Mouse (Mus musculus): ENCODE results near the gene Clpx. TPM values are rescaled to one million over a fixed set of nuclear protein-coding genes. Genes with fewer than 3 reads are reported as not detected.

The Clpx gene
- polyA plus RNA-seq, 1 experiment from 2014 or later = 38.8 TPM

- 89% methylated on average over 4 of the region's 4 CpGs for WGBS
- no peaks in the 10 kb centered on the region for H3K36me3 ChIP-seq (ENCODE audit: insufficient read depth, low read length)
- H3K27me3 ChIP-seq (replicated peaks; ENCODE audit: insufficient read depth, low read length) = no peaks in the 10 kb centered on the region
- DNase-seq (ENCODE audit: low spot score) (no peak), ATAC-seq (no peak)
- H3K4me1 ChIP-seq (ENCODE audit: insufficient read depth, low read depth, low read length) = no peaks in the 10 kb centered on the region
- no peaks in the 10 kb centered on the region for H3K9me3 ChIP-seq (ENCODE audit: low read length)
- H3K27ac ChIP-seq (ENCODE audit: low read length) = no peak overlapping the region
- no peak overlapping the region for H3K4me2 ChIP-seq (replicated peaks; ENCODE audit: low read depth, low read length)
- H3K9ac ChIP-seq (replicated peaks; ENCODE audit: low read depth) = no peak overlapping the region
- no peak overlapping the region for H3K4me3 ChIP-seq (ENCODE audit: low read depth, low read length)
- no peak for TF ChIP-seq CTCF (IDR thresholded peaks at IDR 0.05)
- TF ChIP-seq EP300 (IDR thresholded peaks at IDR 0.05) = no peak
Observed at GRCm38 (mm10) chr9:65289988-65290387, 4.1 kb upstream of the Clpx start.

- no peak for DNase-seq (ENCODE audit: low spot score)
- no peaks in the 10 kb centered on the region for H3K4me1 ChIP-seq (ENCODE audit: insufficient read depth, low read depth, low read length)
- no peak overlapping the region for H3K4me2 ChIP-seq (replicated peaks; ENCODE audit: low read depth, low read length)
- no peak for TF ChIP-seq CTCF (IDR thresholded peaks at IDR 0.05)
- TF ChIP-seq EP300 (IDR thresholded peaks at IDR 0.05) = no peak
- H3K9ac ChIP-seq (replicated peaks; ENCODE audit: low read depth) = no peak overlapping the region
- no peak overlapping the region for H3K27ac ChIP-seq (ENCODE audit: low read length)
- ATAC-seq = no peak
- H3K4me3 ChIP-seq (ENCODE audit: low read depth, low read length) = no peak overlapping the region
- no peaks in the 10 kb centered on the region for H3K27me3 ChIP-seq (replicated peaks; ENCODE audit: insufficient read depth, low read length)
- H3K36me3 ChIP-seq (ENCODE audit: insufficient read depth, low read length) = no peaks in the 10 kb centered on the region
- WGBS = 84% methylated on average over 3 of the region's 3 CpGs
- no peaks in the 10 kb centered on the region for H3K9me3 ChIP-seq (ENCODE audit: low read length)
Observed at GRCm38 (mm10) chr9:65292421-65292820, 1.6 kb upstream of the Clpx start.

DNA sequence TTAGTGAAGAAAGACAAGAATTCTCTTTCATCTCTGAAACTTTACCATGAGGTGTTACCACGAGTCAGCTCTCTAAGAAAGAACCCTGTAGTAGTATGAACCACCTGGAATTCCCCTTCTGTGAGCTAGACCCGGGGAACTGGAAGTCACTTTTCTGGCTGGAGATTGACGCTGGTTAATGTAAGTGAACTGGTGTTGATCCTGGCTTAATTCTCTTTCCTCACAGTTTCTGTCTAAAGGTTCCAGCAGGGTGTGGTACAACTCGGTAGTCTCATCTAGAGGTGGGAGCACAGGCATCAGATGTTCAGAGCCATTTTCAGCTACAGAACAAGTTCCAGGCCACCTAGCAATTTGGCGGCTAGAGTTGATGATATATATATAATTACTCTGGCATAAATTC lies 941 bp upstream of the Clpx start:
- Histone ChIP-seq H3K27me3 (replicated peaks; ENCODE audit: insufficient read depth, low read length) (no peaks in the 10 kb centered on the region), H3K27ac (ENCODE audit: low read length) (peak overlapping the region; percentile 95), H3K4me2 (replicated peaks; ENCODE audit: low read depth, low read length) (peak overlapping the region; percentile 68), H3K4me1 (ENCODE audit: insufficient read depth, low read depth, low read length) (no peaks in the 10 kb centered on the region), H3K9me3 (ENCODE audit: low read length) (no peaks in the 10 kb centered on the region), H3K4me3 (ENCODE audit: low read depth, low read length) (peak overlapping the region; percentile 93), H3K36me3 (ENCODE audit: insufficient read depth, low read length) (no peaks in the 10 kb centered on the region; the same call in 1 of the 2 replicates), H3K9ac (replicated peaks; ENCODE audit: low read depth) (peak overlapping the region; percentile 93; the same call in 1 of the 2 replicates)
- ATAC-seq (no peak), DNase-seq (ENCODE audit: low spot score) (peak; percentile 50)
- WGBS = 18% methylated on average over 5 of the region's 5 CpGs
- TF ChIP-seq CTCF (IDR thresholded peaks at IDR 0.05) (no peak), EP300 (IDR thresholded peaks at IDR 0.05) (no peak)

DNA sequence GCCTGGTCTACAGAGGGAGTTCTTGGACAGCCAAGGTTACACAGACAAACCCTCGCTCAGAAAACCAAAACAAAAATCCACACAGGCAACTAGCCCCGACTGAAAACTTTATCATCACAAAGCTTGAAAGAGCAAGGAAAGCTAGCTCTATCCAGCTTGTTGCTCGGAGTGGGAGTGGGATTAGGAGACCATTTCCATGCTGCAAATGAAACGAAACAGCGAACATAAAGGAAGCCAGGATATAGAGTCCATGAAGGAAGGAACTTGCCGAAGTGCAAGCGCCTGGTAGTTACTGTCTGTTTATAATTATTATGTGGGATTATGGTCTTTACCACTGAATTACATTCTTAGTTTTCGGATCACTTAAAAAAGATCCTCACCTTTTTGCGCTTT lies 484 bp upstream of the Clpx start:
- DNase-seq (ENCODE audit: low spot score) (no peak), ATAC-seq (peak; percentile 7; the same call in 1 of the 2 replicates)
- peak overlapping the region; percentile 68 for H3K4me2 ChIP-seq (replicated peaks; ENCODE audit: low read depth, low read length)
- TF ChIP-seq CTCF (IDR thresholded peaks at IDR 0.05) (no peak), EP300 (IDR thresholded peaks at IDR 0.05) (no peak)
- no peaks in the 10 kb centered on the region for H3K4me1 ChIP-seq (ENCODE audit: insufficient read depth, low read depth, low read length)
- no peaks in the 10 kb centered on the region; the same call in 1 of the 2 replicates for H3K36me3 ChIP-seq (ENCODE audit: insufficient read depth, low read length)
- H3K27me3 ChIP-seq (replicated peaks; ENCODE audit: insufficient read depth, low read length) = no peaks in the 10 kb centered on the region
- H3K27ac ChIP-seq (ENCODE audit: low read length) = peak overlapping the region; percentile 95
- H3K9ac ChIP-seq (replicated peaks; ENCODE audit: low read depth) = peak overlapping the region; percentile 93
- WGBS = 0% methylated on average over 9 of the region's 9 CpGs
- no peaks in the 10 kb centered on the region for H3K9me3 ChIP-seq (ENCODE audit: low read length)
- H3K4me3 ChIP-seq (ENCODE audit: low read depth, low read length) = peak overlapping the region; percentile 93

- DNase-seq (ENCODE audit: low spot score) (peak; percentile 68), ATAC-seq (no peak)
- Histone ChIP-seq H3K4me1 (ENCODE audit: insufficient read depth, low read depth, low read length) (no peaks in the 10 kb centered on the region), H3K36me3 (ENCODE audit: insufficient read depth, low read length) (peaks cover under 1% of the 10 kb centered on the region; the same call in 1 of the 2 replicates), H3K4me2 (replicated peaks; ENCODE audit: low read depth, low read length) (peak overlapping the region; percentile 77), H3K4me3 (ENCODE audit: low read depth, low read length) (peak overlapping the region; percentile 93), H3K9ac (replicated peaks; ENCODE audit: low read depth) (peak overlapping the region; percentile 93), H3K9me3 (ENCODE audit: low read length) (no peaks in the 10 kb centered on the region), H3K27ac (ENCODE audit: low read length) (peak overlapping the region; percentile 87), H3K27me3 (replicated peaks; ENCODE audit: insufficient read depth, low read length) (no peaks in the 10 kb centered on the region)
- 1% methylated on average over 28 of the region's 28 CpGs for WGBS
- no peak for TF ChIP-seq EP300 (IDR thresholded peaks at IDR 0.05)
- no peak for TF ChIP-seq CTCF (IDR thresholded peaks at IDR 0.05)
Observed at GRCm38 (mm10) chr9:65294716-65295378, 787 bp downstream of the Clpx start.

DNA sequence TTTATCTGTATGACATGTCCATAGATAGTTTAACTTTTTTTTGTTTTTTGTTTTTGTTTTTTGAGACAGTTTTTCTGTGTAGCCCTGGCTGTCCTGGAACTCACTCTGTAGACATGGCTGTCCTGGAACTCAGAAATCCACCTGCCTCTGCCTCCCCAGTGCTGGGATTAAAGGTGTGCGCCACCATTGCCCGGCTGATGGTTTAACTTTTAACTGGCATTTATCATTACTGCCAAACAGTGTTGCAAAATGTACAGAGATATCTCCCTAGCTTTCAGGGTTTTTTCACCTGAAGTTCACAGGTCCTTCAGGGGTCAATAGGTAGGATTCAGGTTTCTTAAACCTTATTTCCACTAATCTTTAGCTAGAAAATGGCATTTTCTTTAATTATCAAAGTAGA lies 3.0 kb downstream of the Clpx start:
- DNase-seq (ENCODE audit: low spot score) = no peak
- WGBS = 99% methylated on average over 2 of the region's 2 CpGs
- peaks cover 11% of the 10 kb centered on the region; the same call in 1 of the 2 replicates for H3K36me3 ChIP-seq (ENCODE audit: insufficient read depth, low read length)
- TF ChIP-seq CTCF (IDR thresholded peaks at IDR 0.05) (no peak), EP300 (IDR thresholded peaks at IDR 0.05) (no peak)
- H3K4me2 ChIP-seq (replicated peaks; ENCODE audit: low read depth, low read length) = no peak overlapping the region
- H3K4me1 ChIP-seq (ENCODE audit: insufficient read depth, low read depth, low read length) = no peaks in the 10 kb centered on the region
- no peaks in the 10 kb centered on the region for H3K9me3 ChIP-seq (ENCODE audit: low read length)
- no peak overlapping the region for H3K27ac ChIP-seq (ENCODE audit: low read length)
- H3K4me3 ChIP-seq (ENCODE audit: low read depth, low read length) = no peak overlapping the region
- no peak overlapping the region for H3K9ac ChIP-seq (replicated peaks; ENCODE audit: low read depth)
- ATAC-seq = no peak
- H3K27me3 ChIP-seq (replicated peaks; ENCODE audit: insufficient read depth, low read length) = no peaks in the 10 kb centered on the region

Data from lung, postnatal 0 days (tissue).